Mouse (Mus musculus) olfactory bulb, adult 2 months (tissue): ENCODE results near the gene Zfp367. TPM values are rescaled to one million over a fixed set of nuclear protein-coding genes. Genes with fewer than 3 reads are reported as not detected.

Experiments
- H3K27ac ChIP-seq: fragments of 200-500 bp; 2 replicates; pipeline ENCODE4 v1.5.1; 2012; ENCODE audit warnings: low read depth, low read length; ENCODE audit not compliant: insufficient read depth
- H3K4me1 ChIP-seq: fragments of 200-500 bp; 2 replicates; pipeline ENCODE4 v1.6.1; 2012; ENCODE audit warnings: low read length; ENCODE audit not compliant: control insufficient read depth, insufficient read depth
- H3K4me3 ChIP-seq: fragments of 200-500 bp; 2 replicates; pipeline ENCODE4 v1.5.1; 2012; ENCODE audit warnings: mild to moderate bottlenecking, low read depth, low read length, moderate library complexity; ENCODE audit not compliant: insufficient read depth
- CTCF ChIP-seq: fragments of 200-500 bp; IDR thresholded peaks from 2 replicates; pipeline ENCODE4 v1.5.1; 2012; ENCODE audit warnings: low read depth, mild to moderate bottlenecking, low read length, moderate library complexity; ENCODE audit not compliant: insufficient read depth
- POLR2A ChIP-seq: fragments of 200-500 bp; IDR thresholded peaks from 2 replicates; pipeline ENCODE4 v1.6.1; 2012; ENCODE audit warnings: mild to moderate bottlenecking, low read depth, low read length, moderate library complexity; ENCODE audit not compliant: insufficient read depth
- WGBS: fragments of 180-500 bp; shearing (Covaris S2); methylation state at CpG from one replicate; pipeline ENCODE4 v1.1.7; 2018; 5-methylcytosine and 5-hydroxymethylcytosine counted together
- polyA plus RNA-seq: library from polyadenylated mRNA; stranded (reverse); fragments of >200 nt; gene quantifications from 2 replicates; pipeline ENCODE4 v1.2.4, GENCODE M21; 2012; ENCODE audit warnings: low replicate concordance; ENCODE audit not compliant: missing spikeins, insufficient read depth, insufficient read length

Zfp367 gene
- polyA plus RNA-seq, 1 experiment: not detected

DNA sequence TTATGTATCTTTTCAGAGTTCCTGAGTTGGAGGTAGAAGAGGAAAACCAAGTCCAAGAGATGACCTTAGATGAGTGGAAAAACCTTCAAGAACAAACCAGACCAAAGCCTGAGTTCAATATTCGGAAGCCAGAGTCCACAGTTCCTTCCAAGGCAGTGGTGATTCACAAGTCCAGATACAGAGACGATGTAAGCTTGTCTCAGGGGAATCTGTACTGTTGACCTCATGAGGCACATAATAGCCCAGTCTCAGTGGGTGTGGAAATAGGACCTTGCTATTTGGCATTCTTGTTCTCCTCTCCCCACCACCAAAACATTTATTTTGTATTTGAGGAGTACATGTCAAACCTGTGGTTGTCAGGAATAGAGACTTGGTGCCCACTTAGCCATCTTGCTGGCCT is 29.1 kb upstream of the Zfp367 start:
- H3K4me3 ChIP-seq: no peak overlapping the region
- H3K27ac ChIP-seq: no peak overlapping the region
- H3K4me1 ChIP-seq: no peaks in the 10 kb centered on the region
- TF ChIP-seq CTCF (no peak), POLR2A (no peak)
- 94% methylated on average over 2 of the region's 2 CpGs for WGBS

DNA sequence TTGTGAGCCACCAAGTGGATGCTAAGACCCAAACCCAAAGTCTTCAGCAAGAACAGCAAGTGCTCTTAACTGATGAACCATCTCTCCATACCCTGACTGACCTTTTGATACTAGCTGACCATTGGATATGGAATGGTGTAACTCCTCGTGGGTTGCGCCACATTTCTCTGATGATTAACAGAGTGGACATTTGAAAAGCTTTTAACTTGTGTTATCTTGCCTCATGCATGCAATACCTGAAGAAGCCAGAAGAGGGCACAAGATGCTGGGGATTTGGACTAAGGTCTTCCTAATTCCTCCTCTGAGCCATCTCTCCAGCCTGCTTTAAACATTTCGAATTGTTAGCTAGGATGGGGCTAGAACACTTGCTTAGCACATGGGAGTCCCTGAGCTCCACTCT is 27.9 kb upstream of the Zfp367 start:
- H3K4me1 ChIP-seq: no peaks in the 10 kb centered on the region
- no peak overlapping the region for H3K4me3 ChIP-seq
- no peak for TF ChIP-seq CTCF
- no peak for TF ChIP-seq POLR2A
- no peak overlapping the region for H3K27ac ChIP-seq
- WGBS: 82% methylated on average over 3 of the region's 3 CpGs

DNA sequence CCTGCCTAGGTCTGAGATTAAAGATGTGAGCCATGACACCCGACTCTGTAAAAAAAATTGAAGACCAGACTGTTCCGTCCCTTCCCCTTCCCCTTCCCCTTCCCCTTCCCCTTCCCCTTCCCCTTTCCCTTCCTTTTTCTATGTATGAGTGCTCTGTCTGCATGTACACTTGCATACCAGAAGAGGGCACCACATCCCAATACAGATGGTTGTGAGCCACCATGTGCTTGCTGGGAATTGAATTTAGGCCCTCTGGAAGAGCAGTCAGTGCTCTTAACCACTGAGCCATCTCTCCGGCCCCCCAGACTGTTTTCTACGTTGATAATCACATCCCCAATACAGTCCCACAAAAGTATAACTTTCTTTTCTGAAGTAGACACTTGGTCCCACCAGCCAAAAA is 27.3 kb upstream of the Zfp367 start:
- Histone ChIP-seq H3K27ac (no peak overlapping the region), H3K4me3 (no peak overlapping the region), H3K4me1 (no peaks in the 10 kb centered on the region)
- WGBS: 86% methylated on average over 4 of the region's 4 CpGs
- no peak for TF ChIP-seq POLR2A
- no peak for TF ChIP-seq CTCF

DNA sequence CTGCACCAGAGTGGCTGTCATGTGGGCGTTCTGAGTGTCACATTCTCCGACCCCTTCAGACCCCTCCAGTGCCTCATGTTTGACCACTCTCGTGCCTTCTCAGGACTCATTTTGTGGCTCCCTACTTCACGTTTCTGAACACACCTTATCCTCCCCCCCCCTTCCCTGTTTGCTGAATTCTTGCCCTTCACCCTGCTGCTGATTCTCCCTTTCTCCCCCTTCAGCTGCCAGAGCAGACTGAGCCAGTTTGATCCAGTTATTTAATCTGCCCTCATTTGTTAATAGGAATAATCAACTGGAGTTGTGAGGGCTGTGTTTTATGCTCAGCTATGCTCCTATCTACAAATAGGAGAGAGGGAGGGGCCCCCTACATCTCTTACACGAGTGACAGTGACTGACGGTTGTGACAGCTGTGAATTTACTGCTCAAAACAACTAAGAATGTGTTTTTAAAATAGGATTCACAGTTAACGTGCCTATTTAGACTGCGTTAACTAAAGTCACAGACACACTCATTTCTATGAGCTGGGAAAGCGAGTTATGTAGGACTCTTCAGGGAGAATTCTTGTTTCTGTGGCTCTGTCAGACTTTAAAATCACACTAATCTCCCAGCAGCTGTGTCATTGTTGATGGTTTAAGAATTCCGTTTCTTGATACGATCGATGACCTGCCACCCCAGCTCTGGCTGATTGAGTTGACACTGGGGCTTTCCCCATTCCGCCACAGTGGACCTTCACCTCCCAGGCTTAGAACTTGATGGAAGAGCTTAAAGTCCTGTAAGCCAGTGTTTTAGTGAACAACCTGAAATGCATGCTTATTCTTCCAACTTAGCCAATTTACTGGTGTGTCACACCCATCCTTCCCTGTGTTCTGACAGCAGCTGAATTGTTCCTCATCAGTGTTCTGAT is 26.0 kb upstream of the Zfp367 start:
- Histone ChIP-seq H3K27ac (no peak overlapping the region), H3K4me1 (no peaks in the 10 kb centered on the region), H3K4me3 (no peak overlapping the region)
- WGBS: 70% methylated on average over 13 of the region's 13 CpGs
- no peak for TF ChIP-seq POLR2A
- TF ChIP-seq CTCF: no peak

DNA sequence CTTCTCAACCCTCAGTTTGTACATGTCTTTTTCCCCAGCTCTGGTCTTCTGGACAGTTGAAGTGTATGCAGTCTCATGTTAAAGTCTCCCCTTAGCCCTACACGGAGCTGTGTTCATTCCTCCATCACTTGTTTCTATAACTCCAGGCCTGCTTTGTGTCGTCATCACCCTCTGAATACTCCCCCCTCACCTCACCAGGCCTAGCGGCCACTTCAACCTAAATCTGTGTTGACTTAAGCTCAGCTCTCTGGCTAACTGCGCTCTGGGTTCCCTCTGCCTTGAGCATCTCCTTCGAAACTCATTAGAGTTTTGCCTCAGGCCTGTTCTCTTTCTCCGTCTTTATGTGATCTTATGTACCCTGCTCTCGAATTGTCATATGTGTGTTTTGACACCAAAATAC is 25.0 kb upstream of the Zfp367 start:
- 83% methylated on average over 7 of the region's 7 CpGs for WGBS
- Histone ChIP-seq H3K4me1 (no peaks in the 10 kb centered on the region), H3K4me3 (no peak overlapping the region), H3K27ac (no peak overlapping the region)
- no peak for TF ChIP-seq POLR2A
- TF ChIP-seq CTCF: no peak

DNA sequence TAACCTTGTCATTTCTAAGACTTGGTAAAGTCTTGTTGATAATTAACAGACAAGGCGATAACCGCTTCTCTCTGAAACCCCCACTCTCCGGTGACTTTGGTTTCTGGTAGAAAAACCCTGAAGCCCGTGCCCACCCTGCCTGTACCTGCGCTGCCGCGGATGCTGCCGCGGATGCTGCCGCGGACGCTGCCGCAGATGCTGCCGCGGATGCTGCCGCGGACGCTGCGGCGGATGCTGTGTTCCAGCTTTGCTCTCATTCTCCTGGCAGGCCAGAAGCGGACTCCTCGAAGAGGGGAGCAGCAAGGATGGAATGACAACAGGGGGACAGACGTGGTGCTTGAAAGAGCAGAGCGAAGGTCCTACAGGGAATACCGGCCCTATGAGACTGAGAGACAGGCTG is 16.7 kb upstream of the Zfp367 start:
- Histone ChIP-seq H3K4me1 (no peaks in the 10 kb centered on the region), H3K4me3 (no peak overlapping the region), H3K27ac (no peak overlapping the region)
- no peak for TF ChIP-seq CTCF
- TF ChIP-seq POLR2A: no peak
- WGBS: 99% methylated on average over 25 of the region's 25 CpGs

DNA sequence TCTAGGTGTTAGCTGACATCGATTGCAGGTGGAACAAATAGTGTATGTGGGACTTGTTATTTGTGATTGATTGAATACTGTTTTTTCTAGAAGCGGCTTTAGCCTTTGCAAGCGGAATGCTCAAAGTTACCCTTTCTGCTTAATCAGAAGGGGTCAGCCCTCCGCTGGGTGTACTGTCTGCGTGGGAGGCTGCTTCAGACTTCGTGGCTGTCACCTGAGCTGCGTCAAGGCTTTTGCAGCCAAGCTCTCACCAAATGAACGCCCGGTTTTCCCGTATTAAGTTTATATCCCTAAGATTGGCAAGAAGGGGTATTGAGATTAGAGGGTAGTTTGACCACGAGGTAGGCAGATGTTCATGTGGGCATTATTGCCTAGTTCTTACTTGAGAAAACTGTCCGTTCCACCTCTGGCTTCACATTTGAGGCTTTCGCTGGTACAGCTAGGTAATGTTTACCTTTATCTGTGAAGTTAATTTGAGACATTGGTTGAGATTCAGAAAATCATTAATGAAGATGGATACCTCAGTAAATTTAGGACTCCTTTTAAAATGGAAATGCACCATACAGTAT is 10.2 kb upstream of the Zfp367 start:
- Histone ChIP-seq H3K4me1 (peaks cover 4% of the 10 kb centered on the region; the same call in 1 of the 2 replicates), H3K27ac (peak overlapping the region; percentile 72; the same call in 1 of the 2 replicates), H3K4me3 (peak overlapping the region; percentile 94)
- TF ChIP-seq CTCF: no peak
- no peak for TF ChIP-seq POLR2A
- WGBS: 37% methylated on average over 13 of the region's 13 CpGs

DNA sequence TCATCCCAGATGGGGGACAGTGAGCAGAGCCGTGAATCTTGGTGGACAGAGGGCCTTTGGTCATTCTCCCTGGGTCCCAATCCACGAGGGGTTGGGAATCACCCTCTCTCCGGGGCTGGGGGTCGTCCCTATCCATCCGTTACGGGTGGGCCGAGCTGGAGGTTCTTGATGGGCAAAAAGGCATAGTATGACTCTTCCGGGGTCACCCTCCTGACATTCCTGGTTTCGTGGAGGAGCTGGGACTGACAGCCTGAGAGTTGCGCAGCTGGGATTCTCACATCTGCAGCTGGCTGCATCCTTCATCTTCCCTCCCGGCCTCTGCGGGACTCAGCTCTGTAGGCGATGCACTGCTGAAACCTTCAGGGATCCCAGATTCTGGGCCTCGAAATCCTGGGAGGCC is 9.6 kb upstream of the Zfp367 start:
- Histone ChIP-seq H3K4me1 (peaks cover 4% of the 10 kb centered on the region; the same call in 1 of the 2 replicates), H3K4me3 (peak overlapping the region; percentile 94), H3K27ac (peak overlapping the region; percentile 72; the same call in 1 of the 2 replicates)
- TF ChIP-seq POLR2A (no peak), CTCF (no peak)
- under 1% methylated on average over 14 of the region's 14 CpGs for WGBS
